Mouse (Mus musculus) adrenal gland, adult (tissue): Measurements from ENCODE around the gene Ankrd13c.
"Not testable (repeated sequence)": the region's sequence is repeated elsewhere in the genome, so short reads cannot be mapped to it uniquely, and the experiment has no call there.

Source experiments
- DNase-seq, 2 experiments: peaks; one replicate each; pipeline ENCODE4 v3.0.0; 2022 to 2023; ENCODE audit warnings: low spot score in 1 of 2; ENCODE audit not compliant: inconsistent age in 2 of 2

Ankrd13c gene

DNA sequence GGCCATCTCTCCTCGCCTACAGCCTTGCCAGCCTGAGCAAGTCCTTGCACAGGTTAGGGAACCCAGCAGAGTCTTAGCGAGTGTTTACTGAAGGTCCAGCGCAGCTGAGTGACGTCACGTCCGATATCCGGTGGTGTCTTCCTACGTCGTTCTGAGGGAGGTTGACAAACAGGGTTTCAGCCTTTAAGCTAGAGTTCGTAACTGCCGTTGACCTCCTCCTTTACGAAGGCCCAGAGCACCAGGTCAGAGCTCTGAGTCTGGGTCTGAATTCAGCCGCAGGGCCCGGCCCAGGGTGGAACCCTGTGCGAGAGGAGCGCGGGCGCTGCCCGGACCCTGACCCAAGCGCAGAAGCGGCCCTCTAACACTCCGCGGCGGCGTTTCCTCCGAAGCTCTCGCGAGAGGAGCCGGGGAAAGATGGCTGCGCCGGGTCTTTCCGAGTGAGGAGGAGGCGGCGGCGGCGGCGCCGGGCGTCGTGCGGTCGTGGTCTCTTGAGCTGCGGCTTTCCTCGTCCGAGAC, at the start of gene Ankrd13c:
TSS of gene Ankrd13c (plus strand) at position 397 of the 516 bp plus-strand sequence.
- peak; percentile 92 to 98 for DNase-seq

DNA sequence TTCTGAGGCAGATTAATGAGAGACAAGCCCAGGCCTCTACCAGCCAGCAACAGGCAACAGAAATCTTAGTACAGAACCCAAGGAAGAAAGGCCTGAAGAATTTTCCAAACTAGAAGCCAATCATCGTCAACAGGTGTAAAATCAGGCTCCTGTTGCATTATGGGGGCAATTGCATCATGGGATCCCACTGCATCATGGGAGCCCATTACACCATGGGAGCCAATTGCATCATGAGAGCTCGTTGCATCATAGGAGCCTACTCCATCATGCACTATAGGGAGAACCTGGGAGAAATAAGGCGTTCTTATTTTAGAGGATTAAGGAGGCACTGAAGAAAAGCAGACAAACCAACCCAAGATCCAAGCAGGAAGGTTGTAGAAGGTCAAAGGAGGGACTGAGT, 49.4 kb upstream of the Ankrd13c start:
- DNase-seq: no peak

DNA sequence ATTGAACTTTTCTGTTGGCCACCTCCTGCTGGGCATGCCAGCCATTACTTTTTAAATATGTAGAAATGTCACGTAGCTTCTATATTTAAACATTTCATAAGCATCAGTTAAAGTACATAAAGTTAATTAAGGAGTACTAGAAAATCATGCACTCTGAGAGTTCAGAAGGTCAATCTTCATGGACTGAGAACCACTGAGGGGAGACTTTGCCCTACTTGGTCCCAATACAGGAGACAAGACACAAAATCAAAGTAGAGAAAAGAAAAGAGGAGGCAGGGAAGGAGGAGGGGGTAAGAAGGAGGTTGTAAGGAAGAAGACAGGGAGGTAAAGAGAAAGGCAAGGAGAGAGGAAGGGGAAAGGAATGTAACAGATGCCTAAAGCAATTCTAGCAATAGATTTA, 47.1 kb upstream of the Ankrd13c start:
- DNase-seq: no peak

DNA sequence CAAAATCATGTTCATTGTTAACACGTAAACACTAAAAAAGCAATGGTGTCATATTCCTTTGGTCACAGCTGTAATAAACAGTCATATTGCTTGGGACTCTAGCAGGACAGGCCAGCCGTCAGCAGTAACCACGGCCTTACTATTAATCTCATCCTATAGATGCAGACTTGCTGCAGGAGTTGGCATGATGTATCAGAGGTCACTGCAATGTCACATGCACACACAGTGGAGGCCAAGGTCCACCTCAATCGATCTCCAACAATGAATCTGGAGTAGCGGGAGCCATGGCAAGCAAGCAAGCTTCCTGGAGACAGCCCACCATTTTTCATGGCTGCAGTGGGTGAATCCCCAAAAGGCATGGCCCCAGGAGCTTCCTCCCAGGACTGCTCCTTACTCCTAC, 45.3 kb upstream of the Ankrd13c start:
- no peak for DNase-seq

DNA sequence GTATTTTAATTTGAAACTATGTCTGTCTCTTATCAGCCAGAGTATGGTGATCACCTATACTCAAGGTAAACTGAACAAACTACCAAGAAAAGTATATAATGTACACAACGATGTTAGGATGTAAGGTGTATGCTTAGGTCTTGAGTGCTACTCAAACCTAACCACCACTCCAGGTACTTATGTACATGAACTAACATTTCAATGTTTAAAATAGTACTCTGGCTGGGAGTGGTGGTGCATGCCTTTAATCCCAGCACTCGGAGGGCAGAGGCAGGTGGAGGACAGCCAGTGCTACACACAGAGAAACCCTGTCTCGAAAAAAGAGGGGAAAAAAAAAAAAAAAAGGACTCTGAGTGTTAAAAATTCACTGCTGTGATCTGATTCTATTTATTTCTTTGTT, 38.9 kb upstream of the Ankrd13c start:
- no peak for DNase-seq

DNA sequence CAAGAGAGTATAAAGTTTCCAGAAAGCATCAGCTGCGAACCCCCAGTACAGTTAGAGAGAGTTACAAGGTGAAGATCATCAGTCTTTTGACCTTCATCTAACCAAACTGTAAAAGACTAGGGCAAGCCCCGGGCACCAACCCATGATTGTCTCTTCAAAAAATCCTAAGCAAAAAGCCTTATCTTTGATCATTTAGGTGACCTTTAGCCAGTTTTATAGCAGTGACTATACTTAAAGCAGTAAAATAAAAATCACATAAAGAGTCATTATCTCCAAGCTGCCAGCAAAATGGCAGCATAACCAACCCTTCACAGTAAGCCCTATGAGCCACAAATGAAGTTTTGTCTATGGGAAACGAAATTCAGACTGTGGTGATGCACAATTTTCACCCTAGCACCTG, 36.8 kb upstream of the Ankrd13c start:
- no peak for DNase-seq

DNA sequence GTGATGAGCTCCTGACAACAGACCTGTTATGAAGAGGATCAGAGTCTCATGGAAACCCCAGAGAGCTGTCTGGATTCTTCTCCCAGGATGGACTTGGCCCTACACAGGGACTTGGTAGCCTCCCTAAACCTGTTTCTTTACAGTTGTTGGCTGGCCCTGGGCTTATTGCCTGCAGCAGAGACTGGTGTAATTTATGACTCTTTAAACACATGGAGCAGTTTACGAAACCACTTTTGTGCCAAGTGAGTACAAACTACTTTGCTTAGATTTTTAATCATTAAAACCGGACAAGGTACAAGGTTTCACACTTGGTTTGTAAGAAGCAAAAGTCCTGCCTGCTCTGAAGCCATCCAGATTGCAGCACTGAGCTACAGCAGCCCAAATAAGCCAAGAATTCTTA, 34.9 kb upstream of the Ankrd13c start:
- no peak for DNase-seq

DNA sequence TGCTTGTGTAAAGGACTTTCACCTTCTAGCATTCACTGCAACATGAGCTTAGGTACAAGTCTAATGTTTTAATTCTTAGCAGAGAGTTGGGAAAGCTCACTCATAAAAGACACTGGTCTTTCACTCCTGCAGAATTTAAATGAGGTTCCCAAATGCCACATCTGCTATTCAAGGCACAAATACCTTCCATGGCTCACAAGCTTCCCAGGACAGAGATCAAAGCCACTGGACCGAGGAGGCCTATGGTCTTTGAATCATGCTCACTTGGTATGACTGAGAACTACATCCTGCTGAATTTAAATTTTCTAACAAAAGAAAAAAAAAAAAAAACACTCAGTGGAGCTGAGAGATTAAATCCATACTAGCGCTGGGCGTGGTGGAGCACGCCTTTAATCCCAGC, 30.7 kb upstream of the Ankrd13c start:
- no peak for DNase-seq

DNA sequence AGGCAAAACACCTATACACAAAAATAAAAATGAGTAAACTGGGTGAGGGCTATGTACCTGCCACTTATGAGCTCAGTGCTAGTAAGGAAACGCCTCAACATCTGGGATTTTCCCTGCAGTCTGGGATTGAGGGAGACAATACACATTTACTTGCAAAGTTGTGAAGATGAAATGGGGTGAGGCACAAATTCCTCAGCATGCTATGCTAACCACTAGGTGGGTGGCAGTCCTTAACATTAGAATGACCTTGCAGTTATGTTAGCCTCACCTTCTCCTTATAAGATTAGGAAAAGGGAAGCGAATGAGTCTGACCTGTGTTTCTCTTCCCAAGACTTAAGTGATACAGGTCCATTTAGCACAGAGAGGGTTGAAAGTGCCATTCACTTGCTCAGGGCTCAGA, 25.7 kb upstream of the Ankrd13c start:
- DNase-seq: no peak

DNA sequence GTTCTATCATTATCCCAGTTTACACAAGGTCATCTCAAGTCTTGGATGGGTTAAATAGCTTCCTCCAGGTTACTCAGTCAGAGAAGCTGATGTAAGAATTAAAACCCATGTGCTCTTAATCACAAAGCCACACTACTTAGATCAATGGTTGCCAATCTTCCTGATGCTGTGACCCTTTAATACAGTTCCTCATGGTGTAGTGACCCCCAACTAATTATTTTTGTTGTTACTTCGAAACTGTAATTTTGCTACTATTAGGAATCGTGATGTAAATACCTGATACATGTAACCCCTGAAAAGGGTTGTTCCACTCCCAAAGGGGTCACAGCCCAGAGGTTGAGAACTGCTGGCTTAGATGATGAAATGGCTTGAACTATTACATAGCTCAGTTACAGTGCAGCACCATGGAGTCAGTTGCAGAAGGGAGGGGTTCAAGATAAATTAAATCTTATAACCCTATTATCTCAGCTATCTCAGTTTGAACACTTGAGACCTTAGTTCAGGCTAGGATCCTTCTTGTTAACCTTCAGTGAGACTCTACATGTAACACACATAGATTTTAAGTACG, 23.7 kb upstream of the Ankrd13c start:
- DNase-seq: no peak

DNA sequence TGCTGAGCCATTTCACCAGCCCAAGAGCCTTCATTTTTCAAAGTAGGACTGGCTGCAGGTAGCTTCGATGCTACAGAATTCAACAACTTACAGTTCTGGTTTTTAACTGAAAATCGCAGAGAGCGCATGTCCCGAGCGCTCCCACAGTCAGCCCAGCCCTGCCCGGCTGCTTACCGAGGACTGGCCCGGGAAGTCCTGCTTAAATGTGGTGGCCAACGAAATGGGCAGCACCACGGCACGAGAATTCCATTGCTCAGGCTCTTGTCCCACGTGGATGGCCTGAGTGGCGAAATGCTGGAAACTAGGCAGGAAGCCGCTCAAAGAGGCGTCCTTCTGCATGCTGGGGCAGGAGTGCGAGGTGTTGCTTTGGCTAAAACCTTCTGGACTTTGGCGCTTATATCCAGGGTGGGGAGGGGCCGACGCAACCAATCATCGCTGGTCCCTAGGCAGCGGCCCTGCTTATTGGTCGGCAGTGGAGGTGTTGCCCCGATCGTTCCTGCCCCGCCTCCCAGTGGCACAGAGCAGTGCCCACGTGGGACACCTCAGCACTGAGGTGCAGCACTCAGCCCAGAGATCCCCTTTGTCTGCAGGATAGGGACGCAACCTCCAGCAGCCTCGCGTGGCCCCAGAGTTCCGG, 22.2 kb upstream of the Ankrd13c start, which contains the start of gene Cth:
TSS of gene Cth (minus strand) at position 386 of the 637 bp plus-strand sequence.
- DNase-seq: peak; percentile 94 to 97

DNA sequence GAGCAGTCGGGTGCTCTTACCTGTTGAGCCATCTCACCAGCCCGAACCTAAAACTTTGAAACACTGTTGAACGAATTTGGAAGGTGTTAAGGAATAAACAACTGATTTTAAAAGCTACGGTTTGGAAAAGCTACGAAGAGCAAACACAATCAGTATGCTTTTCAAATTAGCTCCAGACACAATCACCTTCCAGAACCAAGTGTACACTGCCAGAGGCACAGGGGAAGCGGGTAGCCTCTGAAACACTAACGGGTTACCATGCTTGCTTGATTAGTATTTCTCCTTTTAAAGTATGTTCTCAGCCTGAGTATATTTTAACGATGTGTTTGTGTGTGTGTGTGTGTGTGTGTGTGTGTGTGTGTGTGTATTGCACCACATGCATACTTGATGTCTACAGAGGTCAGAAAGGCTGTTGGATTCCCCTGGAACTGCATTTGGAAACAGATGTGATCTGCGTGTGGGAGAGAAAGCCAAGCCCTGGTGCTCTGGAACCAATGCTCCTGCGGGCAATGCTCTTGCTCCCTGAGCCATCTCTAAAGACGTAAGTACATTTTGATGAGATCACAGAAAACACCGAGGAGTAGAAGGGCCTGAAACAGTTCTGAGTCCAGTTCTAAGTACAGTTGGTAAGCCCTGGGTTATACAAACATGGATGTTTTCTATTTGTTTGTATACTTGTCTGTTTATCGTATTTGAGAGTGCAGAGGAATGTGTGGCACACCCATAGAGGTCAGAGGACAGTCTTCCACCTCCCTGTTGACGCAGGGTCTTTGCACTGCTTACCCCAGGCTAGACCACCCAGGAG, 21.1 kb upstream of the Ankrd13c start:
- no peak for DNase-seq

DNA sequence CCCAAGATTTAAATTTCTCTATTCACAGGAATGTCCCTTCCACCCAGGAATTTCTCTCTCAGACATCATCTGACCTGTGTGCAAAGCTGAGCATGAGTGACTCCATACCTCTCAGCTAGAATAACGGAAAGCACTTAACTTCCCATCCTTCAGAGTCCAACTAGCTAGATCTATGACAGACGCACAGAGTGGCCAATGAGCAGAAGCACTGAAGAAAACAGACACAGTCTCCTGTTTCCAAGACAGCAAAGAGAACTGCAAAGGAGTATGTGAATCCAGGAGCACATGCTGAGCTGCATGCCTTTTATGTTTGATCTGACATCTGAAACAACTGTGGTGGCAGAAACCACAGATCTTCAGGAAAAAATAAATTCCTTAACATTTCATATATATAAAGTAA, 20.3 kb upstream of the Ankrd13c start:
- no peak for DNase-seq

DNA sequence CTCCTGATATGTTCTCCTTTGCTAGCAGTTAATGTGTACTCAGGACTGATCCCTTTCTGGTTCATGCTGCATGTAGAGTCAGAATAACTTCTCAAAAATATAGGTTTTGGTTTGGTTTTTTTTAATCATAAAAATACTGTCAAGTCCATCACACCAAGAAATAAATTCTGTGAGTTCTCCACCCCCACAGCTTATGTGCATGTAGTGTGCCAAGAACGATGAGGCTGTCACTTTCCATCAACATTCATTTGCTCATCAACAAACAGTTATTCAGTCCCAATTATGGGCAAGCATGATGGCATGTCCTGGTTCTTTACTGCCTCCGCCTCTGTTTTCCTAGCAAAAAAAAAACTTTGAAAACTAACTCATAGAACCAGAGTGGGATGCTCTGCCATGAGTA, 18.3 kb upstream of the Ankrd13c start:
- no peak for DNase-seq

DNA sequence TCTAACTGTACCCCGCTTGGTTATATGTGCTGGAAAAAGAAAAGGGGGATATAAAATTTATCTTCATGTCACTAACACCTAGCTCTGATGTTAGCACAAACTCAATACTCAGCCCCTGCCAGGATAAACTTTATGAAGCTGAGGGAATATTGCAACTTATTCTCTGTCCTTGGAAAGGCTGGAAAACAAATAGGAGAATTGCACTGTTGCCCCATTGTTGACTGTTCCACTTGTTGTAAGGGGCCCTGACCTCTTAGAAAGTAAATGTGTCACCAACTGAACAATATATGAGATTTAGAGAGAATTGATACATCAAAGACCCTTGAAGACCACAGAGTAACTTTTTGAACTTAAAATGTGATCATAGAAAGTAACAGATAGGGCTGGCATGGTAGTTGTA, 17.6 kb upstream of the Ankrd13c start:
- DNase-seq: peak in 1 of 2 experiments; percentile 40

DNA sequence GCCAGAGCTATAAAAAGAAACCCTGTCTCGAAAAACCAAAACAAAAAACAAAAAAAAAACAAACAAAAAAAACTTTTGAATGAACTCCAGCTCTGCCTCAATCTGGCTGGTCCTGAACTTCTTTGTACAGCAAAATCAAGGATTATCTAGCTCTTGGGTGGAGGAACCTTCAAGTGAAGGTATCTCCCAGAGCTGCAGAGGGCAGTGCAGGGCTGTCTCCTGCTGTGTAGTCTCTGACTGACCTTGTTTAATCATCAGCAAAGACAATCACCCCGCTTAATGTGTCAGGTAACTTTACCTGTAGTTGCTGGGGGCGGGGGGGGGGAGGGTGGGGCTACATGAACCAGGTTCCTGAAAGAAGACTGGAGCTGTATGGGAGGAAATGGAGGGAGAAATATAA, 15.4 kb upstream of the Ankrd13c start:
- DNase-seq: no peak

DNA sequence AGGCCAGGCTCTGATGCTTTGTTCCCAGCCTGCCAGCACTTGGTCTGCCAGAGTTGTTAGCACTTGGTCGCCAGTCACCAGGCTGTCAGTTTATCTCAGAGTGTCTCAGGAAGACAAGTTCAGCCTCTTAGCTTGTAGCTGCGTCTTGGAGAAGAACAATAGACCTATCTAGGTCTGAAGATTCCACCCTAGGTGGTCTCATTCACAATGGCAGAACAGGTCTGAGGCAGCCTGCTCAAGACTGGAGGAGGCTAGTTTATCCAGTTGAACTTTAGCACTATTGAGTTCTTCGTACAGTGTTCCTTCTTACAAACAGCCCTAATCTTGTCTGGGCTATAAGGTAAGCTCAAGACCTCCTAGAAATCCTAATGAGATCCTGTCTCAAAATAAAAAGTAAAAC, 15.0 kb upstream of the Ankrd13c start:
- no peak for DNase-seq

DNA sequence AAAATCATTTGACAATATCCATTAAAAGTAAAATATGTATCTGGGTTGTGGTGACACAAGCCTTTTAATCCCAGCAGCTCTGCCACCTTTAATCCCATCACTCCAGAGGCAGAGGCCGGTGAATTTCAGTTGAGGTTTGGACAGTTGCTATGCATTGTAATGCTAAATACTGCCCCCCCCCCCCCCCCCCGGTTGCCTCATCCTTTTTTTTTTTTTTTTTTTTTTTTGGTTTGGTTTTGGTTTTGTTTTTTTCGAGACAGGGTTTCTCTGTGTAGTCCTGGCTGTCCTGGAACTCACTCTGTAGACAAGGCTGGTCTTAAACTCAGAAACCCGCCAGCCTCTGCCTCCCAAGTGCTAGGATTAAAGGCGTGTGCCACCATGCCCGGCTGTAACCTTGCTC, 13.8 kb upstream of the Ankrd13c start:
- DNase-seq: not testable (repeated sequence)

DNA sequence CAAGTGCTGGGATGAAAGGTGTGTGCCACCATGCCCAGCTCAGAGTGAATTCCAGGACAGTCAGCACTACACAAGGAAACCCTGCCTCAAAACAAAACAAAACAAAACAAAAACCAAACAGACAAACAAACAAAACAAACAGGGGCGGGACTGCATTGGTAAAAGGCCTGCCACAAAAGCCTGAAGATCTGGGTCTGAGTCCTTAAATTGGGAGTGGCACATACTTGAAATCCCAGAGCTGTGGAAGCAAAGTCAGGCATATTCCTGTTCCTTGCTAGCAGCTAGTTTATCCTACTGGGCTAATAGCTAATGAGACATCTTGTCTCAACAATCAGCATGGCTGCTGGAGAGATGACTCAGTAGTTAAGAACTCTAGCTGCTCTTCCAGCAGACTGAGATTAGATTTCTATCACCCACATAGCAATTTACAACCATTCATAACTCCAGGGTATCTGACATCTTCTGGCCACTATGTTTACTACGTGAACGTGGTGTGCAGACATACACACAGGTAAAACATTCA, 12.7 kb upstream of the Ankrd13c start:
- DNase-seq: no peak

DNA sequence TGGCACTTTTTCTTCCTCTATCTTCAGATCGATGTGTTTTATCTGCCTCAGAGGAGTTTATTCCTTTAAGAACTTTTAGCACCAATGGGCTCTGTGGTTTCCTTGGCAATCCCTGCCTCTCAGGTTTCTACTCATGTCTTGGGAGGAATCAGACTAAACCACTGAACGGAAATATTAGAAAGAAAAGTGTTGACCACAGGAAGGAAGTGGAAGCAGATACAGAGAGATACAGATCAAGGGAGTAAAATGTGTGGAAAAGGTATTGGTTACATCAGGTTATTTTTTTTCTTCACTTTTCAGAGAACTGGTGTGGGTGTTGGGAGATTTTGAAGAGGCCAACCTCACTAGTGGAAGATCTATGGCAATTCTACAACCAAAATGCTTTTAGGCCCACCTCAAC, 8.5 kb upstream of the Ankrd13c start:
- no peak for DNase-seq

DNA sequence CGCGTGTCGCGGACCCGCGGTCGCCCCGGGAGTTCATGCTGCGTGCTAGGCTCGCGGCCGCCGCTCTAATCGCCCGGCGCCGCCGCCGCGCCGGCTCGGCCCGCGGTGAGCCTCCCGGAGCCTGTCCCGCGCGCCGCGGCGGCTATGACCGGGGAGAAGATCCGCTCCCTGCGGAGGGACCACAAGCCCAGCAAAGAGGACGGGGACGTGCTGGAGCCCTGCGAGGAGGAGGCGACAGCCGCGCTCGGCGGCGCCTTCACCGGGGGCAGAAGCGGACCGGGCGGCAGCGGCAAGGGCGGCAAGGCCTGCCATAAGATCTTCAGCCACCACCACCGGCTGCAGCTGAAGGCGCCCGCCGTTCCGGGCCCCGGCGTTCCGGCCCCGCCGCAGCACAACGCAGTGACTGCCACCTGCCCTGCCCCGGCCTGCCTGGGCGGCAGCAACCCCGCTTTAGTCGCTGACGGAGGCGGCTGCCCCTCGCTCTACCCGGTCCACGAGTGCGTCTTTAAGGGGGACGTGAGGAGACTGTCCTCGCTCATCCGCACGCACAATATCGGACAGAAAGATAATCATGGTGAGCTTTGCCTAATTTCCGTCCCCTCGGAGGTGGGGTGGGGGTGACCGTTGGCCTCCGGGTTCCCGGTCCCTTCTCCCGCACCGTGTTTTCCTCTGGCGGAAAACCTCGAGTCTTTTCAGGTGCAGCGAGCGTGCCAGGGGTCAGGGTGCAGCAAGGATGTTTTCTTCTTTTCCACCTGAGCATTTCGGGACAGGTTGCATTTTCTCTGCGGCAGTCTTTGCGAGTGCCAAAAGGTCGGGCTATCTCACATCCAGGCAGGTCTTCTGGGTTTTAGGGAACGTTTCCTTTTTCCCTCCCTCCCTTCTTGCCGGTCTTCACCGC, 593 bp downstream of the Ankrd13c start:
- DNase-seq: peak in 1 of 2 experiments; percentile 63
